Mouse (Mus musculus) inflammation-experienced regulatory T-cells, adult 16 weeks (primary cell): Measurements from ENCODE around the gene Phlda2. TPM values are rescaled to one million over a fixed set of nuclear protein-coding genes. Genes with fewer than 3 reads are reported as not detected.

ENCODE experiments used
- polyA plus RNA-seq: library from polyadenylated mRNA; unstranded; fragments of 100-300 nt; shearing (Covaris generic); gene quantifications from one replicate; pipeline ENCODE4 v1.2.1, GENCODE M21; 2017

Gene Phlda2
- not detected for polyA plus RNA-seq

GRCm38 (mm10) chr7:143502418-143503200 lies at the start of gene Phlda2:
Gene Phlda2 (minus strand): TSS chr7:143503150.

GRCm38 (mm10) chr7:143548976-143549457 lies 46.1 kb upstream of the Phlda2 start, which contains the start of gene Nap1l4:
Gene Nap1l4 (minus strand): TSS chr7:143549106.

GRCm38 (mm10) chr7:143473347-143474101 lies 29.4 kb downstream of the Phlda2 start, which contains the start of gene Slc22a18:
Gene Slc22a18 (plus strand): TSS chr7:143473736.

GRCm38 (mm10) chr7:143460874-143461273 lies 42.1 kb downstream of the Phlda2 start, which contains the start of gene Cdkn1c:
Gene Cdkn1c (minus strand): TSS chr7:143461050.

Other genes with a start within 250 kb of the Phlda2 start
- 0.78 TPM for gene Cdkn1c, start 42.1 kb downstream of the Phlda2 start, polyA plus RNA-seq
- gene Slc22a18, start 29.4 kb downstream of the Phlda2 start, polyA plus RNA-seq: 0.44 TPM
- 314 TPM for gene Nap1l4, start 46.0 kb upstream of the Phlda2 start, polyA plus RNA-seq
- 48.5 TPM for gene Cars, start 96.9 kb upstream of the Phlda2 start, polyA plus RNA-seq
- 37.8 TPM for gene Tnfrsf26, start 125.6 kb upstream of the Phlda2 start, polyA plus RNA-seq
- 34.5 TPM for gene Tnfrsf22, start 146.5 kb upstream of the Phlda2 start, polyA plus RNA-seq
- 6.1 TPM for gene Tnfrsf23, start 182.7 kb upstream of the Phlda2 start, polyA plus RNA-seq